8 mouse cellular contexts compared by ENCODE assay signal in the genomic region with DNA sequence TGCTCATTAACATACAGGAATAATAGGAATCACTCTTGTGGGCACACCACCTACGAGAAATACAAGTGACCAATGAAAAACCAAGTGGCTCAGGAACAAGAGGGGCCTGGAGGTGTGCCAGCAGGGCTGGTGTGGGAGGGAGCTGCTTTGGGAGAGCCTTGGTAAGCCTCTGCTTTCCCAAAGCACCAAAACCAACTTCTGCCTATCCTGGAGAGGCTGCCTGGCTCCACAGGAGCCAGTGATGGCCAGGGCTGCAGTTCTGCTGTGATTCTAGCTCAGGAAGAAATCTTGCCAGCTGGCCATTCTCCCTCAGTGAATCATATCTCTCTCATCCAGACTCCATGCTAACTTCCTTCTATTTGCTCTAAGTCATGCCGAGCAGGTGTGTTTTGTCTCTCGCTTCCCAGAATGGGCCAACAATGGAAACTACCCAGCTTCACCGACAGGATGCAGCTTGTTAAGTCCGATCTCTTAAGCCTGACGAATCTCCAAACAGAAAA. TPM values are rescaled to one million over a fixed set of nuclear protein-coding genes. Genes with fewer than 3 reads are reported as not detected.
DNase-seq lines count a peak whose midpoint lies in the region; ATAC-seq and TF ChIP-seq lines count a peak whose summit lies in the region.

No protein-coding gene starts in this region.

- ATAC-seq in forebrain, postnatal 0 days = peak; percentile 84
- ATAC-seq in midbrain, embryonic 12.5 days (ENCODE audit: low FRiP score, low read depth) = peak; percentile 38; the same call in 1 of the 2 replicates
- no peak for ATAC-seq in liver, embryonic 11.5 days (replicated peaks; ENCODE audit: low FRiP score)

- peak; percentile 41; the same call in 1 of the 2 replicates for TF ChIP-seq CTCF in forebrain, postnatal 0 days (IDR thresholded peaks at IDR 0.05; ENCODE audit: low read depth)

- no peak overlapping the region for H3K9ac ChIP-seq in forebrain, postnatal 0 days
- H3K9ac ChIP-seq in midbrain, embryonic 12.5 days (replicated peaks) = no peak overlapping the region
- no peak overlapping the region for H3K9ac ChIP-seq in liver, embryonic 11.5 days (ENCODE audit: low read depth, low read length)

- H3K4me1 ChIP-seq in forebrain, postnatal 0 days (ENCODE audit: insufficient read depth) = peaks cover 11% of the 10 kb centered on the region
- H3K4me1 ChIP-seq in midbrain, embryonic 12.5 days = peaks cover 18% of the 10 kb centered on the region; the same call in 1 of the 2 replicates
- H3K4me1 ChIP-seq in liver, embryonic 11.5 days (replicated peaks; ENCODE audit: control insufficient read depth, insufficient read depth, low read length) = no peaks in the 10 kb centered on the region

- intact Hi-C loops in heart, postnatal 25 days (cut with DNase I) = no loop called here

- WGBS in forebrain, postnatal 0 days = 11% methylated on average over 6 of the region's 6 CpGs
- 59% methylated on average over 6 of the region's 6 CpGs for WGBS in midbrain, embryonic 12.5 days
- WGBS in liver, embryonic 11.5 days = 62% methylated on average over 6 of the region's 6 CpGs

- no peaks in the 10 kb centered on the region for H3K27me3 ChIP-seq in forebrain, postnatal 0 days (ENCODE audit: insufficient read depth, low read length)
- H3K27me3 ChIP-seq in midbrain, embryonic 12.5 days = no peaks in the 10 kb centered on the region
- no peaks in the 10 kb centered on the region for H3K27me3 ChIP-seq in liver, embryonic 11.5 days (replicated peaks; ENCODE audit: control insufficient read depth, insufficient read depth, low read length)

- no peaks in the 10 kb centered on the region for H3K9me3 ChIP-seq in forebrain, postnatal 0 days (ENCODE audit: low read length)
- H3K9me3 ChIP-seq in midbrain, embryonic 12.5 days = no peaks in the 10 kb centered on the region
- no peaks in the 10 kb centered on the region for H3K9me3 ChIP-seq in liver, embryonic 11.5 days (ENCODE audit: control insufficient read depth, low read length)

- peaks cover 15% of the 10 kb centered on the region; the same call in 1 of the 2 replicates for H3K36me3 ChIP-seq in forebrain, postnatal 0 days (ENCODE audit: insufficient read depth)
- H3K36me3 ChIP-seq in midbrain, embryonic 12.5 days = peaks cover 54% of the 10 kb centered on the region
- peaks cover 4% of the 10 kb centered on the region; the same call in 1 of the 2 replicates for H3K36me3 ChIP-seq in liver, embryonic 11.5 days (ENCODE audit: control insufficient read depth, insufficient read depth, low read length)

- H3K4me3 ChIP-seq in forebrain, postnatal 0 days (ENCODE audit: low read depth, low read length) = no peak overlapping the region
- H3K4me3 ChIP-seq in midbrain, embryonic 12.5 days = no peak overlapping the region
- no peak overlapping the region for H3K4me3 ChIP-seq in liver, embryonic 11.5 days (ENCODE audit: low read depth, low read length)

- DNase-seq in ovary, adult 18-20 months (ENCODE audit: low spot score) = peak; percentile 62
- no peak for DNase-seq in ovary, postnatal 10 days (ENCODE audit: low spot score)
- DNase-seq in forebrain, postnatal 0 days = peak; percentile 84
- peak; percentile 71 for DNase-seq in heart, postnatal 25 days (ENCODE audit: low spot score)
- DNase-seq in layer of hippocampus, adult 9-11 months = peak; percentile 67
- DNase-seq in testis, postnatal 10 days (ENCODE audit: low spot score) = peak; percentile 71
- no peak for DNase-seq in liver, embryonic 11.5 days (ENCODE audit: low spot score)

- H3K27ac ChIP-seq in forebrain, postnatal 0 days (ENCODE audit: low read depth, low read length) = peak overlapping the region; percentile 51
- H3K27ac ChIP-seq in midbrain, embryonic 12.5 days (replicated peaks) = peak overlapping the region; percentile 61
- no peak overlapping the region for H3K27ac ChIP-seq in liver, embryonic 11.5 days (ENCODE audit: low read depth, low read length)

- H3K4me2 ChIP-seq in forebrain, postnatal 0 days (ENCODE audit: low read depth) = no peak overlapping the region
- H3K4me2 ChIP-seq in midbrain, embryonic 12.5 days (replicated peaks) = no peak overlapping the region
- H3K4me2 ChIP-seq in liver, embryonic 11.5 days = no peak overlapping the region

RNA-seq across cellular contexts. Expression of a gene that starts 49.2 kb away (rescaled TPM):
- 62.6 and 80.1 TPM in 2 replicates for total RNA-seq in forebrain, postnatal 0 days (2014; rRNA removed)
- polyA plus RNA-seq in forebrain, postnatal 0 days (2015; fragmentation: Nextera tagmentation; extraction: Ambion mirVana) = 49.7 and 57.1 TPM in 2 replicates
- total RNA-seq in heart, postnatal 25 days (2021) = 10 to 100 TPM; 14.5 to 16.3 TPM
- polyA plus RNA-seq in midbrain, embryonic 12.5 days (2016; fragmentation: Nextera tagmentation; extraction: Ambion mirVana) = 64.3 and 70.6 TPM in 2 replicates
- polyA plus RNA-seq in liver, embryonic 11.5 days (2014; fragmentation: Nextera tagmentation; extraction: Ambion mirVana) = 18.5 TPM in 2 replicates

RNA-seq across cellular contexts. Expression of a gene that starts 55.4 kb away (rescaled TPM):
- 10.6 and 11.1 TPM in 2 replicates for total RNA-seq in forebrain, postnatal 0 days (2014; rRNA removed)
- polyA plus RNA-seq in forebrain, postnatal 0 days (2015; fragmentation: Nextera tagmentation; extraction: Ambion mirVana) = 14.0 and 14.9 TPM in 2 replicates
- 10 to 100 TPM; 37.7 to 41.2 TPM for total RNA-seq in heart, postnatal 25 days (2021)
- 15.5 and 15.9 TPM in 2 replicates for polyA plus RNA-seq in midbrain, embryonic 12.5 days (2016; fragmentation: Nextera tagmentation; extraction: Ambion mirVana)
- polyA plus RNA-seq in liver, embryonic 11.5 days (2014; fragmentation: Nextera tagmentation; extraction: Ambion mirVana) = 7.7 and 8.1 TPM in 2 replicates

Comparison
In these comparisons a context has a peak if more than half of its experiments do, and no peak if none do; other contexts are left out.
1. DNase-seq: peak in ovary, adult 18-20 months (single experiment), forebrain, postnatal 0 days (single experiment), heart, postnatal 25 days (single experiment), layer of hippocampus, adult 9-11 months (single experiment) and testis, postnatal 10 days (single experiment); none in ovary, postnatal 10 days (single experiment) and liver, embryonic 11.5 days (single experiment).